Mouse (Mus musculus): Measurements from ENCODE around the gene Clstn1.

DNA sequence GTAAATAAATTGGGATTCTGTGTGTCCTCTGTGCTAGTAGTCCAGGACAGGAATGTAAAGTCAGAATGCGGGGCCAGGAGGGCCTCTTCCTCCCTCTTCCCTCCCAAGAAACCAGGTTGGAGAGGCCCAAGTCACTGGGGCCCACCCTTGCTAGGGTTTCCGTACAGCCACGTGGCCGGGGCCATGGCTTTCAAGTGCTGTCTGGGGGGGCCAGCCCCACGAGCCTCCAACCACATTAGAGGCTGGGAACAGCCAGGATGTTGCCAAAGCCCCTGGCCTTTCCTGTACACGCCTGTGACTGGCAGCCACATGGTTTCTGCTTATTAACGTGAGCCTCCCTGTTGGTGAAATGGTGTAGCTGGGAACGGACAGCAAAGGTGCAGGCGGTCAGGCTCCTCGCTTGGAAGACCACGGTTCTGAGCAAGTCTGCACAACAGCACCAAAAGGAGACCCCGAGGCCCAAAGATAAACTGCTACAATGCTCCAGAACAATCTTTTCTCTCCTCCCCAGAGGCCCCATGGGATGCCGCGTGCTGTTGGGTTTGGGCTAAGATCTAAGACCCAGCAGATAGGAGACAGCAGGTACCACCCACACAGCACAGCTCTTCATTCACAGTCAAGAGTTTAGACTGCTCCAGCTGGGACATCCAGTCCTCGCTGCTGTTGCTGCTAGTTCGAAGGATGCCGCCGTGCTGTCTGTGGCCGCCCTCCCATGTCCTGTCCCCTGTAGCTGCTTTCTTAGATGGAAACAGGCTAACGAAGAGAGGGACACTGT lies 62.0 kb downstream of the Clstn1 start:
- TF ChIP-seq POLR2A (IDR thresholded peaks at IDR 0.05; ENCODE audit: borderline replicate concordance, low read depth, low read length) (no peak), CTCF (IDR thresholded peaks at IDR 0.05; ENCODE audit: low read depth, low read length) (no peak)
